Mouse (Mus musculus): ENCODE measurements around the gene Phf12.
A peak's percentile ranks its signal among the peaks of the same experiment; 100 is the strongest.

Phf12 gene

DNA sequence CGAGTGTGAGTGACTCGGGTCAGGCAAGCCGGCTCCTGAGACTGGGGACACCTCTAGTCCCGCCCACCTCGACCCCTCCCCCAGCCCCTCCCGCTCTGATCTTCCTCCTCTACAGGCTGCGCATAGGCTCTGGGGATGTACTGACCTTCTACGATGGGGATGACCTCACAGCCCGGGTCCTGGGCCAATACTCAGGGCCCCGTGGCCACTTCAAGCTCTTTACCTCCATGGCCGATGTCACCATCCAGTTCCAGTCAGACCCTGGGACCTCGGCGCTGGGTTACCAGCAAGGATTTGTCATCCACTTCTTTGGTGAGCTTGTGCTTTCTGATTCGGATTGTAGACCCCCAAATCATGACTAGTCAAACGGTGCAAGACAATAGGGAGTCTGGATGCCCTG, 8.2 kb upstream of the Phf12 start:
- DNase-seq = no peak

GRCm38 (mm10) chr11:77975873-77976272, 6.7 kb upstream of the Phf12 start:
- DNase-seq = no peak

GRCm38 (mm10) chr11:77978161-77978560, 4.4 kb upstream of the Phf12 start:
- DNase-seq = no peak

GRCm38 (mm10) chr11:77979221-77979809, 3.2 kb upstream of the Phf12 start:
- no peak for DNase-seq

DNA sequence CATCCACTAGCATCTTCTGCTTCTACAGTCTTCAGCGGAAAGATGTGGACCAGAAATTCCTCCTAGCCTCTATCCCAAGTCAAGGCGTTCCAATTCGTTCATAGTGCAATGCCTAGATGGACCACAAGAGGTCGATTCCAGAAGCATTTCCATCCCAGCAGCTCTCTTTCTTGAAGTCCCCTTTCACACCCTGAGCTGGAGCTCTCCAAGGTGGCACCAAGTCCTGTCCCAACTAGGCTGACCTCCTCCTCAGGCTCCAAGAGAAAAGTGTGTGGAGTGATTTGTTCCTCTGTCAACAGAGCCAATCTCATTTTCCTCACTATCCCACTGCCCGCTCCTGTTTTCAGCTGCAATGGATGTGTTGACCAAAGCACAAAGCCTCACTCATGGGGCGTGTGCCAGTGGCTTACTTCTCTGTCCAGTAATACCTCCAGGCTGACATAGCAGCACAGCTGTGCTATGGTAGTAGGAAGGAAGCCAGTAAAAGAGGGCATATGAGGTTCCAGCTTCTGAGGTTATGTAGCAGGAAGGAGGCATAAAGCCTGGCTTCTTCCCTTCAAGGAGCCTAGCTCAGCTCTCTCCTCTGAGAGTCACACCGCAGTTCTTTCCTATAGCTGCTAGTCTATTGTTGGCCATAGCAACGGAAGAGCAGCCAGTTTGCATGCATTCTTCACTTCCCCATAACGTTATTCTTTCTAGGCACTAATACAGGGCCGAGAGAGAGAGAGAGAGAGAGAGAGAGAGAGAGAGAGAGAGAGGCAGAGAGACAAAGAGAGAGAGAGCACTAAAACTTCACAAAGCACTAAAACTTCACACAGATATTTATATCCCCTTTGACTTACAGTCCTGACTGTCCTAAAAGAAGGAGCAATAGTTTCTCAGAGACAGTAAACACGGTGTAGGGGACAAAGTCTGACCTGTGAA, 2.0 kb upstream of the Phf12 start:
- peak; percentile 44 to 52 for DNase-seq

GRCm38 (mm10) chr11:77981609-77982440, 729 bp upstream of the Phf12 start:
- peak; percentile 88 to 92 for DNase-seq

GRCm38 (mm10) chr11:77983191-77983936, 810 bp downstream of the Phf12 start:
- peak; percentile 65 for DNase-seq

DNA sequence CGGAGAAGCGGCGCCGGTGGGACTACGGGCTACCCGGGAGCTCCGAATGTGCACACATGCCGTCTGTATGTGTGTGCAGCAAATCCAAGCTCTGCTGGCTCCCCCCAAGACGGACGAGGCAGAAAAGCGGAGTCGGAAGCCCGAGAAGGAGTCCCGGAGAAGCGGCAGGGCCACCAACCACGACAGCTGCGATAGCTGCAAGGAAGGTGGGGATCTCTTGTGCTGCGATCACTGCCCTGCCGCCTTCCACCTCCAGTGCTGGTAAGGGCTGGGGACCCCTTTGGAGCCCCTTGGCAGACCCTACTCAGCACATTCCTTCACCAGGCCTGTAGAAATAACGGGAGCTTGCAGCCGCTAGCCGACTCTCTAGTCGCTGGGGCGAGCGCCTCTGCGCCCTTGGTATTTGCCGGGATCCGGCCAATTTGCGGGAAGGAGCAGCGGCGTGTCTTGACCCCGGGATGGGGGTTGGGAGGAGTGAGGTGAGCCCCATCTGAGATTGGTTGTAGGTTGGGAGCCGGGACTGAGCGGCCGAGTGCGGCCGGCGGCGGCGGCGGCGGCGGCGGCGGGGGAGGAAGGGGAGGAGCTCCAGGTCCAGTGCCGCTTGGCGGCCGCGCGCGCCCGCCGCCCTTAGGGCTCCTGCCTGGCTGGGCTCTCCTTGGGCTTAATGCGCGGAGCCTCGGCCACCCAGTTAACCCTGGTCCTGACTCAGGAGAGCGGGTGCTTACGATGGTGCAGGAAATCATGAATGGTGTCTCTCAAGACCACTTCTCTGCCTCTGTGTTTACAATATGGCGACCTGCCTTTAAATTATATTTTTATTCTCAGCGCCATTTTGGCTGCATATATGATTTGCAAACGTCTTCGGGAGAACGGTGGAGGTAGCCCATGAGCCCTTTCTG, 1.6 kb downstream of the Phf12 start:
- peak; percentile 71 to 78 for DNase-seq

- DNase-seq = no peak
These were observed 2.3 kb downstream of the Phf12 start for GRCm38 (mm10) chr11:77984836-77985231.

DNA sequence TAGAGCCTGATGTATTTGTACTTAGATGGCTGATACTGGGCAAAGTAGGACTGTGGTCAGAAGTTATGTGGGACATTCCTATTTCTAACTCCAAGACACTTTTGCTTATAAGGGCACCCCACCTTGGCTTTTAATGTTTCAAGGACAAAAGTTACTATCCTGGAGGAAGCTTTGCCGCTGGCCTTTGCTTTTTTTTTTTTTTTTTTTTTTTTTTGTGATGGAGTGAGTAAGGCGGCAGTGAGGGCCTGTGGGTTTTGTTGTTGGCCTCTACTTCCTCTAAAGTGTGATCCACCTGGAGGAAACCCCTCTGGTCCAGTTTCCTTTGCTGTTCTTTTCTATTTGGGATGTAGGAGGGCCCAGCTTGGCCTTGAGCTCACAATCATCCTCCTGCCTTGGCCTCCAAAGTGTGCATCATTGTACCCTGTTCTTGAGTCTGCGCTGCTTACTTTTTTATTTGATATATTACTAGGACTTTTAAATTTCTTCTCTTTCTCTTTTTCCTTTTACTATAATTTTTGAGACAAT, 3.0 kb downstream of the Phf12 start:
- no peak for DNase-seq

GRCm38 (mm10) chr11:77989071-77989690, 6.6 kb downstream of the Phf12 start:
- DNase-seq = no peak

DNA sequence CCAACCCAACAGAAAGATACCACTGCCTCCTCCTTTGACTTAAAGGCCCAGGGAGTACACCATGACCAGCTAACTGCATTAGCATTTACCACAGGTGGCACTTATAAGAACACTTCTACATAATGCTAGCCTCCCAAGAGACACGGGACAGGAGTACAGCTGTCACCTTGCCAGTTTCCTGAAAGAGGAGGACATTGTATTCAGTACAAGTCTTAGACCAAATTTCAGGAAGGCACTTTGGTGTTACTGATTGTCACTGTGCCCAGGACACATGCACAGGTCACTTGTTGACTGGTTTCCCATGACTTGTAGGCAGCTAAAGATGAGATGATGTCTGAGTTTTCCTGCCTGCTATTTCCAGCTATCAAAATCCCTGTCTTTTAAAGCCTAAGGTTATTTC, 13.0 kb downstream of the Phf12 start:
- DNase-seq = no peak

DNA sequence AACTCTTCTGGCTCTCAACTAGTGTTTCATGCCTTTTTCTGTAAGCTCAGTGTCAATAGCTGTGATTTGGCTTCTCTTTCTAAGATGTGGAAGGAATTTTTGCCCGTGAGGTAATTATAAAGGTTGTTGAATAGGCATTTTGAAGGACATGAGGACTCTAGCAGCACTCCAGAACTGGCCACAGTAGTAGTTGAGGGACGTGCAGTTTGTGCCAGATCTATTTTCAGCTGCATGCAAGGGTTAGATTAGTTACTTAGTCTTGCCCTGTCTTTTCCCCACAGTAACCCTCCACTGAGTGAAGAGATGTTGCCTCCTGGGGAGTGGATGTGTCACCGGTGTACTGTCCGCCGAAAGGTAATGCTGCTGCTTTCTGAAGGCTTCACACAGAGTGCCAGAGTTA, 23.9 kb downstream of the Phf12 start:
- no peak for DNase-seq

- DNase-seq = peak; percentile 82 to 83
These were observed 37.1 kb downstream of the Phf12 start for GRCm38 (mm10) chr11:78019676-78020075.

DNA sequence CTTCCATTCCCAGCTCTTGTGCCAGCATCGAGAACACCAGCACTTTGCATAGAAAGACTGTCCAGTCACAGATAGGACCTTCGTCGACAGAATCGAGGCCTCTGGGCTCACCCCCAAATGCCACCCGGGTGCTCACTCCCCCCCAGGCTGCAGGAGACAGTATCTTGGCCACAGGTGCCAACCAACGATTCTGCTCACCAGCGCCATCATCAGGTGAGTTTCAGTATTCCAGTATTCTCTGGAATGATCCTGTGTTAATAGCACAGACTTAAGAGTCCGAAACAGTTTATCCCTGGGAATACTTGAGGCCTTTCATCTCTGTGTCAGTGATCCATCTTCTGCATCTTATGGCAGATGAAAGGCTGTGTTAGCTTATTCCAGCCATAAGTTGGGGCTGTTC, 41.1 kb downstream of the Phf12 start:
- peak; percentile 66 to 71 for DNase-seq

- DNase-seq = no peak
These were observed 46.7 kb downstream of the Phf12 start for GRCm38 (mm10) chr11:78029240-78029639.

GRCm38 (mm10) chr11:78030600-78030999, 48.0 kb downstream of the Phf12 start:
- no peak for DNase-seq

DNA sequence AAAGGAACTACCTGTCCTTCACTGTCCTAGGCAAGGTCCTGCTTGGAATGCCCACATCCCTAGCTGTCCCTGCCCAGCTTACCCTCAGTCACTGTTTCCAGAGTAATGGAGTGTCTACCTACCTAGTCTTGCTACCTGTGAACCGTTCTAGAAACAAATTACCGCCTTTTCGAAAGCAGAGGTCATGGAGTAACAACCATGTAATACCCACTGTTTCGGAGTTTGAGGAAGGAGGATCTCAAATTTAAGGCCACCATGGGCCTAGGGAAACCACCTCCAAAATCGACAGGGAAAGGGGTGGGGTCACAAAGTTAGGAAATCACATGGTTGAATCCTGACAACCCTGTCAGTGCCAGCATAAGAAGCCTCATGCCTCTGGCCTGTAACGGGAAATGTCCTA, 48.8 kb downstream of the Phf12 start:
- no peak for DNase-seq

- peak; percentile 82 to 85 for DNase-seq
These were observed 49.6 kb downstream of the Phf12 start, which contains the start of gene Dhrs13 for GRCm38 (mm10) chr11:78031947-78032808. Gene Dhrs13 (plus strand): TSS chr11:78032280.

DNA sequence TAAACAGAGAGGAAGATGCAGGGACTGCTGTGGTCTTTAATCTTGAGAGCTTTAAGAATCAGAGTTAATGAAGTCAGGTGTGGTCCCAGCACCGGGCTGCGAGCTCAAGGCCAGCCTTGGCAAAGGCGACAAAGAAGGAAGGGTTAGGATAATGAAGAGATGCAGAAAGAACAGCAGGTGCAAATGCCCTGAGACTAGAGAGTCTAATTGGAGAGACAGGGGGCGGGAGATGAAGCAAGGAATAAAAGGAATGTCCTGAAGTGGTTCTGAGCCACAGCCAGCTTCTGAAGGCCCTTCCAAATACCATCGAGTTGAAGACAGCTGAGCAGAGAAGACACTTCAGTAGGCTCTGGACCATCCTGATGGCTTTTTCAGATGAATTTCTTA, 50.2 kb downstream of the Phf12 start:
- DNase-seq = no peak

All from B cell, adult 2 months (primary cell).